In genomic region chr2:6505979-6506811, GRCm38 (mm10) we compare ENCODE assay signal across 11 mouse cellular contexts.
DNase-seq lines count a peak whose midpoint lies in the region; ATAC-seq lines count a peak whose summit lies in the region.
"Had no signal": no experiment of that assay in that cellular context is flagged by ENCODE, and none has a peak within 500 bp of the region (broad histone marks: within the 10 kb centered on the region; RNA-seq: fewer than 3 reads in every experiment).

No protein-coding gene starts in this region.

- H3K4me3 ChIP-seq in hindbrain, embryonic 10.5 days: no peak overlapping the region
- no peak overlapping the region for H3K4me3 ChIP-seq in midbrain, embryonic 12.5 days
- H3K4me3 ChIP-seq: heart, embryonic 13.5 days had no signal

- no peaks in the 10 kb centered on the region for H3K27me3 ChIP-seq in hindbrain, embryonic 10.5 days (ENCODE audit: insufficient read depth, poor library complexity, severe bottlenecking)
- no peaks in the 10 kb centered on the region for H3K27me3 ChIP-seq in midbrain, embryonic 12.5 days
- H3K27me3 ChIP-seq: heart, embryonic 13.5 days had no signal

- no peaks in the 10 kb centered on the region for H3K36me3 ChIP-seq in hindbrain, embryonic 10.5 days
- H3K36me3 ChIP-seq in midbrain, embryonic 12.5 days: no peaks in the 10 kb centered on the region
- H3K36me3 ChIP-seq: heart, embryonic 13.5 days had no signal

- peak overlapping the region; percentile 19; the same call in 1 of the 2 replicates for H3K27ac ChIP-seq in hindbrain, embryonic 10.5 days
- H3K27ac ChIP-seq in midbrain, embryonic 12.5 days (replicated peaks): peak overlapping the region; percentile 44
- H3K27ac ChIP-seq: heart, embryonic 13.5 days had no signal

- H3K4me1 ChIP-seq in hindbrain, embryonic 10.5 days (replicated peaks): peaks cover 9% of the 10 kb centered on the region
- peaks cover 6% of the 10 kb centered on the region; the same call in 1 of the 2 replicates for H3K4me1 ChIP-seq in midbrain, embryonic 12.5 days
- H3K4me1 ChIP-seq: heart, embryonic 13.5 days had no signal

- ATAC-seq in midbrain, embryonic 12.5 days (ENCODE audit: low FRiP score, low read depth): peak; percentile 78

- peak; percentile 29 for DNase-seq in testis, postnatal 10 days (ENCODE audit: low spot score)
- DNase-seq in testis, postnatal 14 days (ENCODE audit: low spot score): no peak
- no peak for DNase-seq in hindbrain, embryonic 10.5 days (ENCODE audit: low spot score)
- DNase-seq in gastrocnemius, adult 8-10 months (ENCODE audit: low spot score in 2 of 2): no peak
- DNase-seq in layer of hippocampus, adult 18-20 months (ENCODE audit: low spot score in 2 of 2): no peak
- no peak for DNase-seq in kidney, adult 18-20 months
- no peak for DNase-seq in urinary bladder, adult 18-20 months (ENCODE audit: low spot score in 2 of 2)
- DNase-seq: kidney, postnatal 36 days; right cerebral cortex, postnatal 25 days had no signal

- WGBS in hindbrain, embryonic 10.5 days: 59% methylated on average over 13 of the region's 13 CpGs
- 55% methylated on average over 13 of the region's 13 CpGs for WGBS in midbrain, embryonic 12.5 days

- H3K4me2 ChIP-seq in midbrain, embryonic 12.5 days (replicated peaks): no peak overlapping the region
- H3K4me2 ChIP-seq: heart, embryonic 13.5 days had no signal

- H3K9ac ChIP-seq in midbrain, embryonic 12.5 days (replicated peaks): no peak overlapping the region
- H3K9ac ChIP-seq: heart, embryonic 13.5 days had no signal

- no peaks in the 10 kb centered on the region for H3K9me3 ChIP-seq in hindbrain, embryonic 10.5 days
- H3K9me3 ChIP-seq in midbrain, embryonic 12.5 days: no peaks in the 10 kb centered on the region
